Mouse (Mus musculus) kidney, adult 11 months (tissue): ENCODE data around the gene Rcsd1.
A peak's percentile ranks its signal among the peaks of the same experiment; 100 is the strongest.

Experiments used
- DNase-seq: peaks from one replicate; pipeline ENCODE4 v3.0.0; 2022

The Rcsd1 gene

GRCm38 (mm10) chr1:165709629-165710256 is at the start of gene Rcsd1:
Gene Rcsd1 (minus strand): TSS chr1:165709757.
- no peak for DNase-seq

GRCm38 (mm10) chr1:165755194-165755593 is 45.6 kb upstream of the Rcsd1 start:
- DNase-seq = no peak

DNA sequence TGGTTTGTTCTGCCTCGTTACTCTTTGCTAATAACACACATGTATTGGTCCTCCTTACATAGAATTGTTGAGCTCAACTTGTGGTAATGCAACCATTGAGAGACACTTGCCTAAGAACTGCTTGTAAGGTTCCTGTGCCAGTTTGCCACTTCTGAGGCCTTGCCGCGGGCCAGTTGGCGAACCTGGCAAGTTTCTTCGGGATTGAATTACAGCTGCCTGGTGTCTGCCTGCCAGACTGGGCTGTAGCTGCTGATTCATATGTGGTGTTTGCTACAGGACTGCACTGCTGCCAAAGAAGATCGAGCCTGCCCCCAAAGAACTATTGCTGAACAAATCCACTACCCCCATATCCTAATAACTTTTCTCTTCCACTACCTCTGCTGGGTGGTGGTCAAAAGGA is 44.6 kb upstream of the Rcsd1 start:
- no peak for DNase-seq

DNA sequence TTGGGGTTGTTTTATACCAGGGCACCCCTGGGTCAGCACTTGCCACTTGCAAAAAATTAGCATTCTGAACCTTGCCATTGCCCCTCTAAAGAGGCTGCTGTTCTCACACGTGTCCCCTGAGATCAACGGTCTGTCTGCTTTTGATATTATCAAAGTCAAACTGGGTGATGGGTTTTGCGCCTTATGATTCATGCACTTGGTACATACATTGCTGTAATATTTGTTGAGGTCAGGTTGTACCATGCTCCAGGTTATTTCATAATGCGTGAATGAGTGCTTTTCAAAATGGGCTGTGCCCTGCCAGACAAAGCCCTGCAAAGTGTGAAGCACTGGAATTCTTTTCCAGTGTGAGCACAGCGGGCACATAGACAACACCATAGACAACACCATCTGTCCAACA is 42.3 kb upstream of the Rcsd1 start:
- no peak for DNase-seq

DNA sequence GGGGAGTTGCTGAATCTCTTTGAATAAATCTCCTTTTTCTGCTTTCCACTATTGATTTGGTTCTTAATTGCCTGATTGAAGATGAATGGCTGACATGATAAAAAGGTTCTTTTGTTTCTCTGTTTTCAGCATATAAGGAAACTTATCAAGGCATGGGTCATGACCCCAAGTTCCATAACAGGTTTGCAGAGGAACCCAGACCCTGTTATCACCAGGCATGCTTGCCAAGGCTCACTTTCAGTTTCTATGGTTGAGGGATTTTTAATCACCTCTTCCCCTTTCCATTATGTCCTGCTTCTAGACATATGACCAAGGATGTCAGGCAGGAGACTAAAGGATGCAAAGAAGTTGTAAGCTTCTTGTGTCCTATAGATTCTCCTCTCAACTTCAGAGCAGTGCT is 41.6 kb upstream of the Rcsd1 start:
- DNase-seq = no peak

GRCm38 (mm10) chr1:165748053-165748452 is 38.5 kb upstream of the Rcsd1 start:
- DNase-seq = no peak

DNA sequence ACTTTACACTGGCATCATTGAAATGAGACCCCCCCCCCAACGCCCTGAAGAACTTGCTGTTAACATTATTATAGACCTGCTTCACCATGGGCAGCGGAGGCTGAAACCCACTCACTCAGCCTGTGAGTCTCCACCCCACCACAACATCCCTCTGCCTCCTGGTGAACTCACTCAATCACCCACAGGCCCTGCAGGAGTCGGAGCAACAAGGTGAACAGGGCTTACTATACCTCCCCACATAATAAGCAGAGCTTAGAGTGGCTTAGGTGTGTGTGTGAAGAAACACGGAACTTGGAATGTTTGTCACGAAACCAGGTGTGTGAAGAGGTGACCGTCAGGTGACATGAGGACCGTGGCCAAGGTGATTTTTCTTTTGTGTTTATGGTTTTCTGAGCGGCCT is 32.4 kb upstream of the Rcsd1 start:
- no peak for DNase-seq

DNA sequence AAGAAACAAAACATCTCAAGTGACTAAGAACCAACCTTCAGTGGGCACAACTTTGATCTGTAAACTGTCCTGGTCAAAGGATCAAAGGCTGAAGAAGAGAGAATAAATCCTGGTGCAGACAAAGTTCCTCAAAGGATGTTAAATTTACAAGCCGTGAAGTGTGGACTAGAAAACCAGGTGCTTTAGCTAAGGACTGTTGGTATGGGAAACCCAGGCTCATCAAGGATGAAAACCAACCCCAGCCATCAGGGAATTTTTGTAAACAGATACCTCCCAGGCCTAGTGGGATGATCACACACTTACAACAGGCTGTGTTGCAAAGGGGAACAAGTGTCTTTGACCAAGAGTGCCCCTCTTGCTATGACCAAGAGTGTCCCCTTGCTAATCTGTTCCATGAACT is 29.4 kb upstream of the Rcsd1 start:
- no peak for DNase-seq

DNA sequence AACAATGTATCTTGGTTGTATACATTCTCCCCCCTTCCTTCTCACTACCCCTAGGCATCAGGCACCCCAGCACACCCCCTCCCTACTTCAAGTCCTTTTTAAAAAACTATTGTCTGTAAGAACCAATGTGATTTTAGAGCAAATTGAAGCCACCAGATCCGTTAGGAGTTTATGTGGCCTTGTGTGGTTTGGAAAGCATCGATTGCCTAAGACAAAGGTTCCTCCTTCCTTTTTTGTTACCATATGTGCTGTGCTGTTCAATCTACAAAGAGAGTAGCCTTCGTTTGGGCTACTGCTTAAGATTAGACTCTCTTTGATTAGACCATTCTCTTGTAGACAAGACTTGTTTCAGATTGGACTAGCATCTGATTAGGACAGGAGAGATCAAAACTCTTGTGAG is 28.3 kb upstream of the Rcsd1 start:
- no peak for DNase-seq

- DNase-seq = no peak
Measured at GRCm38 (mm10) chr1:165737451-165737850, 27.9 kb upstream of the Rcsd1 start.

- peak; percentile 77 for DNase-seq
Measured at GRCm38 (mm10) chr1:165735826-165736818, 26.6 kb upstream of the Rcsd1 start.

DNA sequence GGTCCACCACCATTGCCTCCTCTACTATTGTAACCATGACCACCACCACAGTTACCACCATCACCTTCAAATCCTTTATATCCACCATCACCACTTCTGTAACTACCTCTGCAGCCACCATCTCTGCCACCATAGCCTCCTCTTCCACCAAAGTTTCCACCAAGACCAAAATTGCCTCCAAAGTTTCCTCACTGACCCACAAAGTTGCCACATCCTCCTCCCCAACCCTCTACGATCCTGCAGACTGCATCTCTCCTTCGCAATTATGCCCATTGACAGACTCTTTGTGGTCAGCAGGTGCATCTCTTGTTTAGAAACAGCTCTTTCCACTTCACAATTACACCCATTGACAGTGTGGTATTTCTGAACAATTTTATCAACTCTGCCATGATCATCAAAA is 25.3 kb upstream of the Rcsd1 start:
- no peak for DNase-seq

DNA sequence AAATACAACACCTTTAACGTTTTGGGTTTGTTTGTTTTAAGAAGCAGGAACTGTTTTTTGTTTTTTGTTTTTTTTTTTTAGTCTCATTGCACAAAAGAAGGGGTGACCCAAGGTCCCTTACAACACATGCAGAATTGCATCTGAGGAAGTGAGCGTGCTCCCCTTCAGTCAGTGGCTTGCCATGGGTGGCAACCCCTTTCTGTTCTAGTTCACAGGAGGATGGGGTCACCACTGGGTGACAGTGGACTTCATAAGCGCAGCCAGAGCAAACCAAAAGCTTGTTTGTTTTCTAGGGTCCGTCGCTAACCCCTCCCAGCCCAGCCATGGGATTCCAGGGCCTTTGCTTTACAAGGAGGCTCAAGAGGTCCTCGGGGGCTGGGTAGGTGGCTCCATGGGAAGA is 22.0 kb upstream of the Rcsd1 start:
- DNase-seq = no peak

DNA sequence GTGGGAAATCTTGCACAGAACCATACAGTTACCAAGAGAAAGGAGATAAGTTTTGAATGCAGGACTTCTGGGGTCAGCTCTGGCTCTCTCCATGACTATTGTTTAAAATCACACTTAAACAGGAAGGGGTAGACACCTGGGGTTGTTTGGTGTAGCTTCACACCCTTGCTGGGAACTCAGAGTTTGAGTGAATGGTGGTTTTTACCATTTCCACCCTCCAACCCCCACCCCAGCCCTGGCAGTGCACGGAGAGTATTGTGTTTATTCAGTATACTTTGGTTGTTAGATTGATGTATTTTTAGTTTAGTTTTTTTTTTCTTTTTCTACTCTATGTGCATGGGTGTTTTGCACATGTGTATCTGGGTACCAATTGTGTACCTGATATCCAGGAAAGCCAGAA is 20.6 kb upstream of the Rcsd1 start:
- no peak for DNase-seq

- DNase-seq = no peak
Measured at GRCm38 (mm10) chr1:165728057-165728639, 18.6 kb upstream of the Rcsd1 start.

- no peak for DNase-seq
Measured at GRCm38 (mm10) chr1:165726986-165727385, 17.4 kb upstream of the Rcsd1 start.

GRCm38 (mm10) chr1:165725039-165725644 is 15.6 kb upstream of the Rcsd1 start:
- DNase-seq = no peak

GRCm38 (mm10) chr1:165724219-165725033 is 14.9 kb upstream of the Rcsd1 start:
- no peak for DNase-seq

- DNase-seq = no peak
Measured at GRCm38 (mm10) chr1:165722531-165723123, 13.1 kb upstream of the Rcsd1 start.

- no peak for DNase-seq
Measured at GRCm38 (mm10) chr1:165718543-165719105, 9.1 kb upstream of the Rcsd1 start.

- DNase-seq = peak; percentile 73
Measured at GRCm38 (mm10) chr1:165717711-165718542, 8.4 kb upstream of the Rcsd1 start.
